Mouse (Mus musculus): ENCODE data around the gene Tll2.

Tll2 gene

DNA sequence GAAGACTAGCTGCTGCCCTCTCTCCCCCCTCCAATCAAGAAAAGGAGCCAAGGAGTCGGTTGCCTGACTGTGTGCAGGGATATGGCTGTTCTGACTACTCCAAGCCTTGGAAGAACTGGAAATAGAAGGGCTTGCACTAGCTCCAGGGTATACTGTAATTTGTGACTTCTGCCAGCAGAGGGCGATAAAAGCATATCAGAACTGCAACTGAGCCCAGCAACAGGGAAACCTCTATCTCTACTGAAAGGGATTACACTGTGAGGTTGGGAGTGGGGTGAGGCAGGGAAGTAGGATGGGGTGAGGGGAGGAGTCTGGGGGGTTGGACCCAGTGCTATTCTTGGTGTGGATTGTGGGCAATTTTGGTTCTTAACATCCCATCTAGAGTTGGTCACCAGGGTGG lies 119.9 kb downstream of the Tll2 start:
- peak in 1 of 2 experiments; percentile 66 for DNase-seq

DNA sequence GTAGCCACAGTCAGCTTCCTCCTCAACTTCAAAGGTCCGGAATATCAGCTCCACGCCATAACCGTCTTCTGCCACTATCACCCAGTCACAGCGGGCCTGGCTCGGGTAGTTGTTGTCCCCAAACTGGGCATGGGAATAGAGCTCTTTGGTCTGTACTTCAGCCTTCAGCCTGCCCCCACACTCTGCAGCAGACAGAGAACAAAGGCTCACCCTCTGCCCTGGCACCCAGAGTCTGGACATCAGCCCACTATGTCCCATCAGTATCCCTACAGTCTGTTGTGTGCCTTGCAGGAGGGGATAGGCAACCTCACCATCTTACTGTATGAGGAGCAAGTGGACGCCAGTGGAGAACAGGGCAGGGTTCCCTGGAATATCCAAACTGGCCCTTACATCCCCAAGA lies 120.3 kb downstream of the Tll2 start:
- DNase-seq = no peak

DNA sequence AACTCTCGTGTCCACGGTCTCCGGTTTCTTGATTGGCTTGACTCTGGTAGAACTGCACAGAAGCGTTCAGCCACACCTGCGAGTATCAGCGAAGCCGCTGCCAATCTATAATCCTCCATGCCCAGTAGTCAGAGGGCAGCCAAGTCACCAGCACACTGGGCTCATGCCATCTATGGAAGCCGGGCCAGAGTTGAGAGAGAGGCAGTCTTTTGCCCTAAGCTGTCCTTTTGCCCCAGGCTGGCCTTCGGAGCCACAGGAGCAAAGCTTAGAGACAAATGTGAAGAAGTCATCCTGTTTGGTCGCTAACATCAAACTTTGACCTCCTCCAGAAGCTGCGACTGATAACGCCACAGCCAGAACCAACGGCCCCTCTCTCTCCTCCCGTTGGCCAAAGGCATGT lies 123.0 kb downstream of the Tll2 start:
- no peak for DNase-seq

DNA sequence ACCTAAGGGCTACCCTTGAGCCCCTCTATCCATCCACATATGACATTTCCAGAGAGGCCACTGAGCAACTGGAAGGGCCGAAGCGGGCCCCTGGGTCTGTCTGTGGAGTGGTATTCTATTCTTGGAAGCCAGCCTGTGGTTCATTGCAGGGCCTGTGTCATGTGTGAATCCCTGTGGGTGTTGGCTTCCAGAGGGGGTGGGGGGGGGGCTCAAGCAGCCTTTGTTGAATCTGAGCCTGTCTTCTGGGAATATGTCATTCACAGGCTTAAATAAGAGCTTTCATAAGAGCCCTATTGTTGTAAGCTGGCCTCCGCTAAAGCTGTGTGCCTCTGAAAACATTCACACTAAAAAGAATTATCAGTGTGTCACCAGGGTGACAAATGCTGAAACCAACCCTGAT lies 125.0 kb downstream of the Tll2 start:
- no peak for DNase-seq

DNA sequence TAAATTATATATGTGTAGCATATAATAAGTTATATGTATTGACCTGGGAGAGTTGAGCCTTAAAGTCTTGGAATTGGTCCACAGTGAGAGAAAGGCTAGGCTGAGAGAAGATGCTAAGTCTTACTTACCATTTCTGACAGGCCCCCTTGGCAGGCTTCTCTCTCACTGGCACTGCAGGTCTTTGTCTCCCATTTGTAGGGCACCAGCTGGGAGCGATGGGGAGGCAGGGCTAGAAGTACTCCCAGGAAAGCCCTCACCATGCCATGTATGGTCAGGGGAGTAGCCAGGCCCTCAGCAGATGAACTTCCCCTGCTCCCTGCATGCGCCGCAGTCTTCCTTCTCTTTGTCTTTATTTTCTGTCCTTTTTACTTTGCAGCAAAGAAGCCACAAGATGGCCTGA lies 129.7 kb downstream of the Tll2 start, which contains the start of gene Opalin:
TSS of gene Opalin (minus strand) at position 208 of the 400 bp plus-strand sequence.
- no peak for DNase-seq

DNA sequence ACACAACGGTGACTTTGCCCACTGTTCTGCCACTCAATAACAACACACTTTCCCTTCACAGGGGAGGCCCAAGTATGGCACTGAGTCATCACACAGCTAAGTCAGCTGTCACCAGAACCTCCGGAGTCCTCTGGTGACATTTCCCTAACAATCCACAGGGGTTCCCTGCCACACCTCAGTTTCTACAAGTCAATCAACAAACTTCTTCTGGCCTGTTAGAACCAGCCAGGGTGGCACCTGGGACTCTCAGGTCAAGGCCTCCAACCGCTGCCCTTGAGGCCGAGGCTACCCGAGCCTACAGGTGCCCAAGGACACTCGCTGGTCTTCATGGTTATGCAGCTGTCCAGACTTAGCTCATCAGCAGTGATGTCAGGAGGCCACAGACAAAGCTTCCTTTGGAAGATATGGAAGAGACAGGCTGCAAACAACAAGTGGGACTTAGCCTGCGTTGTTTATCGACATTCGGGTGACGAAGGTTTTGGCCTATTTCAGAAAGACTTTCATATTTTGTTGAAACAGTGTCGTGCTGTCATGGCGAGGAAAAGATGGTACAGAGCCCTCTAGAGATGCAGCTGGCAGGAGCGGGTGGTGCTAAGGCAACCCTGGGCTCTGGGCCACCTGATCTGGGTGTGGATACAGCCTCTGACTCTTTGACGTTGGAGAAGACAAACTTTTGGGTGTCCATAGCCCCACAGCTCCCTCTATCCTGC lies 132.7 kb downstream of the Tll2 start:
- DNase-seq = no peak

DNA sequence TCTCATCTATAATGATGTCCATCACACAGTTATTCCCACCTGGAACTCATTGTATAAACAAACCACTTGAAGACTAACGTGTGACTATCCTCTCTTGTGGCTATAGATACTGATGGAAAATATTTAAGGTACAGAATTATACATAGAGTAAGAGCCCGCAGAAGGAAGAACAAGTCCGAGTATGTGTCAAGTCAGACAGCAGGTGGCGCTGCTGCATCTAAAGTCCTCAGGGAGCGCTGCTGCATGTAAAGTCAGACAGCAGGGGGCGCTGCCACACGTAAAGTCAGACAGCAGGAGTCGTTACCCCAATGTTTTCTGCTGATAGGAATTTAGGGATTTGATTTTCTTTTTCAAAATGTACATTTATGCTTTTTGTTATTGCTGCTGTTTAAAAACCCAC lies 135.1 kb downstream of the Tll2 start:
- DNase-seq = peak; percentile 71 to 90

DNA sequence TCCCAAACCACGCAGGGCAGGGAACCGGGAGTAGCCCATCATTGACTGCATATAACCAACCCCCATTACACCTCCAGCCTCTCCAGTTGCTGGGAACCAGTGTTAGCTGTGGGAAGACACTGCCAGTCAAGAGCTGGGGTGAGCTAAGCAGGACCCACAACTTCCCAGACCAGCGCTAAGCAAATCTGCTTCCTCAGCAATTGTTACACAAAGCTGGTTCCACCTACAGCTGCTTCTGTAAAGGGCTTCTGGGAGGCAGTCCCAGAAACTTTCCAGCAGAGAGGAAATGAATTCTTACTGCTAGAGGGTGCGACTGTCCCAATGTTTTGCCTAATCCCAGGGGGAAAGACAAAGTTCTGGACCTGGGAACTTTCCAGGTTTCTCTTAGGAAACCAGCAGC lies 151.9 kb downstream of the Tll2 start:
- DNase-seq = no peak

DNA sequence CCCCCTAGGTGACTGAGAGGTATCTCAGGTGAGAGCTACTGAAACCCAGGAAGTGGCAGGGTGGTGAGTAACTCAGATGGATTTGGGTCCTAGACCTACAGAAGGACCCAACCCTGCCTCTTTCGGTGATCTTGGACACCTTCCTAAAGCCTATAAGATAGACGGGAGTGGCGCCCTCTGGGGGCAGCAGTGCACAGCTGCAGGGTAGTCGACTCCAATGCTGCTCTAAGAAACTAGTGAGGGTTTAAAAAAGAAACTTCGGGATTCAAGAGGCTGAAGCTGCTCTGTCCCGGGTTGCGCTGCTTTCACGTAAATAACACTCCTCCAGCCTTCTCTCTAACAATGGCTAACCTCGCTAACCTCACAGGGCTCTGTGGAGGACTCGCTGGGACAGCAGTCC lies 153.1 kb downstream of the Tll2 start:
- DNase-seq = peak; percentile 31 to 65

DNA sequence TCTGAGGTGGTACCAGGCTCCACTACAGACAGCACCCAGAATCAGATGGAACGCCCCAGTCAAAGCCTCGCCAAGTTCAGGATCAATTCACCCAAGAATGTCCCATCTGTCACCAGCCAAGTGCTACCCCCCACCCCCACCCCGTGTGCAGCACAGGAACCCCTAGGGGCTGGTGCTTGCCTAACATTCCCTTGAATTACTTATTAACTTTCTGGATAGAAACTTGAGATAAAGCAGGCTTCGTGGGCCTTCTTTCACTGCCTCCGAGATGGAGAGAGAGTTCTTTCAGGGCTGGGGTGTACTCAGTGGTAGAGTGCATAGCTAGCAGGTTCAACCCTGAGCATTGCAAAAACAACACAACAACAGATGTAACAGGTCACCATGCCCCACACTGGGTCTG lies 154.4 kb downstream of the Tll2 start:
- DNase-seq = no peak

DNA sequence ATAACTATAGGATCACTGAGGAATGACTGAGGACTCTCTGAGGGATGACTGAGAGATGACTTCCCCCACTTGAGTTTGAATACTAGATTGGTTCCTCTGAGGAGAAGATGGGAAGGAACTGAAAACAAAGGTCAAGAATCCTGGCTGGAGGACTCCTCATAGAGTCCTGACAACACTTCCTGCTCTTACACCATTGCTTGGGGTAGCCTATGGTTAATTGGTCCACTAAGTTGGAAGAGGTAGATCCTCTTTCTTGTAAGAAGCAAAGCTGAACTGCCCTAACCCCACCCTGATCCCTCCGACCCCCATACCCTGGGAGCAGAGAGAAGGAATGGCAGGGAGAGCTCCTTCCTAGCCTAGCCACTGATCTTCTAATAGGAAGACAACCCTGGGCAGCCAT lies 154.9 kb downstream of the Tll2 start:
- no peak for DNase-seq

DNA sequence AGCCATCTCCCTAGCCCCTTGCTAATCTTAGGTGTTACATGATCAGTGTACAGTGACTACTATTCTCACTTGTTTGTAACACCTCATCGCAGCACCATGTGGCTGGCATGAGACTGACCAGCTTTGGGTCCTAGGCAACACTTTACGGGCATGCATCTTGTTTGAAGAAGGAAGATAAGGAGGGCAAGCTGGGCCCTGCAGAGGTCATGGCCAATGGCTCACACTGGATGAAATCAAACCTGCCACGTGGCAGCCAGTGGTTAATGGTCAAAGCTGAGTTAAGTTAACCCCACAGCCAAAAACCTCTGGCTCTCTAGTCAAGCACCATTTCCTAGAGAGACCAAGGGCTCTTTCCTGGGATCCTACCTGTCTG lies 158.5 kb downstream of the Tll2 start:
- DNase-seq = no peak

DNA sequence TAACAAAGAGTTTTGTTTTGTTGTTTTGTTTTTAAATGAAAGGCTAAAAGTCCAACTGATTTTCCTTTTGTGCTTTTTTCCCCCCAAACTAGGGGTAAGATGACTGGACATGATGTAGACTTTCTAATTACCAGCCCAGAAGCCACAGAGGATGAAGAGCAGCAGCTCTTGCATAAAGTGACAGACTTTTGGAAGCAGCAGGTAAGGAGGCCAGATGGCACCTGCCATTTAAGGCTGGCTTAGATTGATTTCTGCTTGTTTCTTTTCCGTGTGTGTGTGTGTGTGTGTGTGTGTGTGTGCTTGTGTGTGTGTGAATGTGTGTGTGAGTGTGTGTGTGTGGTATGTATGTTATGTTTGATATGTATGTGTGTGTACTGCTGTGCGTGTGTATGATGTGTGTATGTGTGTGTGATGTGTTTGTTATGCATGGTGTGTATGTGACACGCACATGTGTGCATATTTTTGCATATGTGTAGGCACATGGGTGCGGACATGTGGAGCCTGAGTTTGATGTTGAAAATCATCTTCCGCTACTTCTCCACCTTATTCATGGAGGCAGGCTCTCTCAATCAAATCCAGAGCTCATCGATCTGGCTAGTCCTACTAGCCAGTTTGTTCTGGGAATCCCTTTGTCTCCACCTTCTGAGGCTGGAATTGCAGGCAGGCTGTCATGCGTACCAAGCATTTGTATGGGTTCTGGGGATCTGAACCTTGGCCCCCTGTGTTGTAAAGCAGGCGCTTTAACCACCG lies 159.0 kb downstream of the Tll2 start:
- no peak for DNase-seq

DNA sequence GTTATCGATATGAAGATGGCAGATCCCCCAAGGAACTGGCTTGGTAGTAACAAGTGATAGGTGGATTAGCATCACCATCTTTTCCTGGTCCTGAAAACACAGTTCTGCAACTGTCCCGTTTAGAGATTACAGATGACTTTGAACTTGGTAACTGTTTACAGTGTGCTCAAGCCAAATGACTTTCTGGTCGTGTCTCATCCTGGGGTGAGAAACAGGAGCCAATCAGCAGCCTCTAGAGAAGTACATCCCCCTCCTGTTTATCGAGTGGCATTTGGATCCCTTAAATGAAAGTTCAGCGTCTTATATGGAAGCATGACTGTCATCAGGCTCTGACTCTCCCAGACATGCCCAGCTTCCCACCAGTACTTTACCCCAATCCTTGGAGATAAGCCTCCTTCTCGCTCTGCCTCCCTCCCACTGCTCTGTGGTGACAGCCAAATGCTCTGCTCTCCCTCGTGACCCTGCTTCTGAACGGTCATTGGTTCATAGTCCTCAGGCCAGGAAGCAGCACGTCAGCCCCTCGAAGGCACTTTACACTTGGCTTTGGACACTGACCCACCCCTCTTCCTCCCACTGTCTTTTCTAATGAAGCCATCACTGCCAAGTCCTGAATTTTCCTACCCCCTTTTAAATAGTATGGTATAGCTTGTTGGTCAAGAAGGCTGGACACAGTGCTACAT lies 161.4 kb downstream of the Tll2 start:
- no peak for DNase-seq

DNA sequence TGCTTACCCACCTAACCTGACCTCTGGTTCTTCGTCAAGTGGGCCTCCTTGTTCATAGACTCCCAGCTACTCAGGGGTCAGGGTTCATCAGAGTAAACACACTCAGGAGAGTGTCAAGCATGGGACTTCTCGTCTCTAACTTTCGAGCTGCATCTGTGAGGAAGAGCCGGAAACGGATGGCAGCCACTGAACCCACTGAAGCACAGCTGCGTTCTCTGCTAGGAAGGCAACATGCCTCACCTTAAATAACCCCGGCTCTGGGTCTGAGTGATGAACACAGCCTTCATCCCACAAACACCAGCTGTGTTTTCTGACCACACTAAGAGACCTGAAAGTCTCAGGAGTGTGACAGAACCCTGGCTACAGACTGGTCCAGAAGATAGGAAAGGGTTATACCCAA lies 167.5 kb downstream of the Tll2 start:
- DNase-seq = peak; percentile 21 to 27

DNA sequence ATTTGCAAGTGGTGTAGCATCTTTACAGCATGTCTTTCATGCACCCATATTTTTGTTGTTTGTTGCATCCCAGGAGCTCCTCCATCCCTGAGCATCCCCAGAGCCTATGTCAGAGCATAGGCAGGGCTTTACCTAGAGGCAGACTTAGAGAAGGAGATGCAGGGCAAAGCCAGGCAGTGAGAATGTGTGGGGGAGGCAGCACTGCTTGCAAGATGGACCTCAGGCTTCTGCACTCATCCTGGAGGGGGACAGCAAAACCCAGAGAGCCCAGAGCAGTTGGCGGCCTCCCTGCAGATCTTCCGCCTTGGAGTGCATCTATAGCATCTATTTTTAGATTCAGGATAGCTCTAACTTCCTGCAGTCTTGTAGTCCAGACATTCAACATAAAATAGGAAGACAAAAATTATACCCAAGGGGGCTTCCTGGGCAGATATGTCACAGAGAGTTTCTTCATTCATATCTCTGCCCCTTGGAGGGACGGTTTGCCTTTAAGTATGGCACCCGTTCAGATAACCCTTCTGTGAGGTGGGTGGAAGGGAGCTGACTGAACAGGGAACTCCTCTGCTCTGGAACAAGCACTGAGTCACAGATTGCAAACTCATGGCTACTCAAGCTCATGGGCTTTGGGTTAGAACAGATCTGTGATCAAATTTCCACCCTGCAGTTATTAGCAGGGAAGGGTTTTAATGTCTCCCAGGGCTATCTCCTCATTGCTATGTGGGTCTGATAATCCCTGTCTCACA lies 170.7 kb downstream of the Tll2 start:
- no peak for DNase-seq

Data from spleen, adult 18-20 months (tissue).